Mouse (Mus musculus) heart, adult 2 months (tissue): ENCODE data around the gene Mindy1. TPM values are rescaled to one million over a fixed set of nuclear protein-coding genes. Genes with fewer than 3 reads are reported as not detected.

Source experiments
- DNase-seq, 2 experiments: peaks; one replicate each; pipeline ENCODE4 v3.0.0; 2021
- H3K27ac ChIP-seq: fragments of 200-600 bp; 2 replicates; pipeline ENCODE4 v1.8.1; 2022
- H3K27me3 ChIP-seq: fragments of 200-500 bp; 2 replicates; pipeline ENCODE4 v1.6.1; 2012; ENCODE audit warnings: mild to moderate bottlenecking, low read length, inconsistent platforms, mixed read lengths; ENCODE audit not compliant: control insufficient read depth, insufficient read depth
- H3K36me3 ChIP-seq: fragments of 200-500 bp; 2 replicates; pipeline ENCODE4 v1.6.1; 2012; ENCODE audit warnings: low read length, inconsistent platforms; ENCODE audit not compliant: control insufficient read depth, insufficient read depth
- H3K4me1 ChIP-seq: fragments of 200-500 bp; 2 replicates; pipeline ENCODE4 v1.6.1; 2011; ENCODE audit warnings: low read length; ENCODE audit not compliant: control insufficient read depth, insufficient read depth
- H3K4me3 ChIP-seq: fragments of 200-600 bp; 2 replicates; pipeline ENCODE4 v1.8.1; 2022
- H3K79me2 ChIP-seq: fragments of 200-500 bp; replicated peaks from 2 replicates; pipeline ENCODE4 v1.6.1; 2012; ENCODE audit warnings: mild to moderate bottlenecking, inconsistent platforms, low read length, moderate library complexity, mixed read lengths; ENCODE audit not compliant: control insufficient read depth, insufficient read depth
- H3K9ac ChIP-seq: fragments of 200-500 bp; 2 replicates; pipeline ENCODE4 v1.6.1; 2012; ENCODE audit warnings: low read depth, mild to moderate bottlenecking, control low read depth, inconsistent platforms, low read length, mixed read lengths
- CTCF ChIP-seq: fragments of 200-600 bp; IDR thresholded peaks from 2 replicates; pipeline ENCODE4 v1.8.1; 2022; ENCODE audit warnings: antibody characterized with exemption, mild to moderate bottlenecking, moderate library complexity
- EP300 ChIP-seq: fragments of 200-500 bp; IDR thresholded peaks from 2 replicates; pipeline ENCODE4 v1.6.1; 2011; ENCODE audit warnings: low read depth, low read length, control low read depth; ENCODE audit not compliant: insufficient read depth
- POLR2A ChIP-seq: fragments of 200-500 bp; IDR thresholded peaks from 2 replicates; pipeline ENCODE4 v1.6.1; 2011; ENCODE audit warnings: mild to moderate bottlenecking, low read depth, low read length, control low read depth; ENCODE audit not compliant: insufficient read depth
- WGBS: fragments of 180-500 bp; shearing (Covaris S2); methylation state at CpG from one replicate; pipeline ENCODE4 v1.1.7; 2018; 5-methylcytosine and 5-hydroxymethylcytosine counted together
- intact Hi-C: fragments of 180-260 bp; cut with DNase I; formaldehyde crosslinking; loops from one replicate; pipeline ENCODE4 v1.15.1; 2025
- polyA plus RNA-seq: library from polyadenylated mRNA; depleted of rRNA; stranded (reverse); fragments of >200 nt; gene quantifications from 2 replicates; pipeline ENCODE4 v1.2.3, GENCODE M21; 2012
- total RNA-seq, 2 experiments: library from RNA; stranded (reverse); gene quantifications; 2 replicates each; pipeline ENCODE4 v1.2.3; 2021

Gene Mindy1
- total and polyA plus RNA-seq, 3 experiments: 17.5 to 32.2 (median 21.3) TPM

DNA sequence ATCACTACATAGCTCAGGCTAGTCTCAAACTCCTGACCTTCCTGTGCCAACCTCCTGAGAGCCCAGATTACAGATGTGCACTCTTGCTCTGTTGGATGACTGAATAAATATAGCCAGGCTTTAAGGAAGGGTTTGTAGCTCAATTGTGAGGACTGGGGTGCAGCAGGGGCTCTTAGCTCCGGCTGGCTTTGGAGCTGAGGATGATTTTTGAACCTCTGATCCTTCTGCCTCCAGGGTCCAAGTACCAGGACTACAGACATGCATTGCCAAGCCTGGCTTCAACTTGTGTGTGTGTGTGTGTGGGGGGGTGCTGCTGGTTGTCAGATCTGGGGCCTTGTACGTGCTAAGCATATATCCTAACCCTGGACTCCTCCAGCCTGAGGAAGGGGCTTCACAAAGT lies 11.8 kb downstream of the Mindy1 start:
- Histone ChIP-seq H3K9ac (no peak overlapping the region), H3K4me1 (peaks cover 1% of the 10 kb centered on the region; the same call in 1 of the 2 replicates), H3K27me3 (no peaks in the 10 kb centered on the region), H3K27ac (no peak overlapping the region), H3K79me2 (no peaks in the 10 kb centered on the region), H3K36me3 (no peaks in the 10 kb centered on the region), H3K4me3 (no peak overlapping the region)
- intact Hi-C loops: no loop called here
- TF ChIP-seq POLR2A: no peak
- TF ChIP-seq EP300: no peak
- TF ChIP-seq CTCF: no peak
- DNase-seq: no peak
- WGBS: 93% methylated on average over 2 of the region's 2 CpGs

- peaks cover 1% of the 10 kb centered on the region; the same call in 1 of the 2 replicates for H3K4me1 ChIP-seq
- H3K36me3 ChIP-seq: no peaks in the 10 kb centered on the region
- TF ChIP-seq CTCF (no peak), POLR2A (no peak), EP300 (no peak)
- no peak for DNase-seq
- no peak overlapping the region for H3K9ac ChIP-seq
- H3K27ac ChIP-seq: no peak overlapping the region
- H3K79me2 ChIP-seq: no peaks in the 10 kb centered on the region
- 48% methylated on average over 11 of the region's 11 CpGs for WGBS
- H3K27me3 ChIP-seq: no peaks in the 10 kb centered on the region
- no peak overlapping the region for H3K4me3 ChIP-seq
- intact Hi-C loops: no loop called here
These were observed 12.4 kb downstream of the Mindy1 start for GRCm38 (mm10) chr3:95293537-95293936.

- 89% methylated on average over 7 of the region's 7 CpGs for WGBS
- H3K79me2 ChIP-seq: no peaks in the 10 kb centered on the region
- H3K27me3 ChIP-seq: no peaks in the 10 kb centered on the region
- H3K9ac ChIP-seq: no peak overlapping the region
- no peaks in the 10 kb centered on the region for H3K36me3 ChIP-seq
- intact Hi-C loops: no loop called here
- no peak overlapping the region for H3K4me3 ChIP-seq
- H3K27ac ChIP-seq: no peak overlapping the region
- TF ChIP-seq CTCF (no peak), EP300 (no peak), POLR2A (no peak)
- no peak for DNase-seq
- peaks cover 1% of the 10 kb centered on the region; the same call in 1 of the 2 replicates for H3K4me1 ChIP-seq
These were observed 13.2 kb downstream of the Mindy1 start for GRCm38 (mm10) chr3:95294316-95294715.

GRCm38 (mm10) chr3:95294718-95295117 lies 13.6 kb downstream of the Mindy1 start:
- Histone ChIP-seq H3K79me2 (no peaks in the 10 kb centered on the region), H3K36me3 (no peaks in the 10 kb centered on the region), H3K4me1 (peaks cover 1% of the 10 kb centered on the region; the same call in 1 of the 2 replicates), H3K27me3 (no peaks in the 10 kb centered on the region), H3K9ac (no peak overlapping the region), H3K27ac (no peak overlapping the region), H3K4me3 (no peak overlapping the region)
- TF ChIP-seq POLR2A: no peak
- no peak for TF ChIP-seq EP300
- WGBS: 81% methylated on average over 5 of the region's 5 CpGs
- no peak for DNase-seq
- intact Hi-C loops: no loop called here

- no peak overlapping the region for H3K27ac ChIP-seq
These were observed 14.4 kb downstream of the Mindy1 start for GRCm38 (mm10) chr3:95295321-95296102.

GRCm38 (mm10) chr3:95296103-95296469 lies 14.9 kb downstream of the Mindy1 start:
- Histone ChIP-seq H3K9ac (no peak overlapping the region), H3K27ac (no peak overlapping the region), H3K79me2 (no peaks in the 10 kb centered on the region), H3K4me1 (peaks cover 1% of the 10 kb centered on the region; the same call in 1 of the 2 replicates), H3K36me3 (no peaks in the 10 kb centered on the region), H3K27me3 (no peaks in the 10 kb centered on the region), H3K4me3 (no peak overlapping the region)
- no peak for DNase-seq
- WGBS: 11% methylated on average over 5 of the region's 5 CpGs
- intact Hi-C loops: no loop called here
- TF ChIP-seq CTCF (peak; percentile 81), EP300 (0 out of 2 replicates have a peak, but pooled peaks have one; percentile 26), POLR2A (no peak)

More at GRCm38 (mm10) chr3:95295321-95296102, 14.4 kb downstream of the Mindy1 start:
- H3K4me3 ChIP-seq: no peak overlapping the region
- no peak for DNase-seq
- WGBS: 70% methylated on average over 11 of the region's 11 CpGs
- H3K79me2 ChIP-seq: no peaks in the 10 kb centered on the region
- H3K27me3 ChIP-seq: no peaks in the 10 kb centered on the region
- intact Hi-C loops: no loop called here
- TF ChIP-seq CTCF (no peak), POLR2A (no peak), EP300 (no peak)
- H3K9ac ChIP-seq: no peak overlapping the region
- H3K36me3 ChIP-seq: no peaks in the 10 kb centered on the region
- peaks cover 1% of the 10 kb centered on the region; the same call in 1 of the 2 replicates for H3K4me1 ChIP-seq
